Mouse (Mus musculus) adrenal gland, postnatal 14 days (tissue): ENCODE measurements around the gene Clca3a1. TPM values are rescaled to one million over a fixed set of nuclear protein-coding genes. Genes with fewer than 3 reads are reported as not detected.

Experiments
- DNase-seq: peaks from one replicate; pipeline ENCODE4 v3.0.0; 2021; ENCODE audit warnings: mixed read lengths
- total RNA-seq: library from RNA; stranded (reverse); gene quantifications from 2 replicates; pipeline ENCODE4 v1.2.3, GENCODE M21; 2021

Gene Clca3a1
- total RNA-seq, 1 experiment from 2014 or later: 8.4 TPM

- no peak for DNase-seq
Observed at GRCm38 (mm10) chr3:144679701-144680159, 81.0 kb downstream of the Clca3a1 start.

Other genes with a start within 250 kb of the Clca3a1 start
- gene Hs2st1, start 190.8 kb downstream of the Clca3a1 start, total RNA-seq: 16.1 and 18.3 TPM in 2 replicates
- 256 and 261 TPM in 2 replicates for gene Selenof, start 190.7 kb downstream of the Clca3a1 start, total RNA-seq
- gene Sh3glb1, start 40.6 kb downstream of the Clca3a1 start, total RNA-seq: 266 and 290 TPM in 2 replicates
- gene Clca3a2, start 58.5 kb upstream of the Clca3a1 start, total RNA-seq: 0.11 and 0.19 TPM in 2 replicates
- not detected in 2 replicates for gene Clca3b, start 88.4 kb upstream of the Clca3a1 start, total RNA-seq
- not detected in 2 replicates for gene Clca4b, start 171.6 kb upstream of the Clca3a1 start, total RNA-seq
- not detected in 2 replicates for gene Clca4a, start 214.1 kb upstream of the Clca3a1 start, total RNA-seq